20 mouse cellular contexts compared by ENCODE assay signal in genomic region chr2:30337179-30337578, GRCm38 (mm10). TPM values are rescaled to one million over a fixed set of nuclear protein-coding genes. Genes with fewer than 3 reads are reported as not detected.
DNase-seq lines count a peak whose midpoint lies in the region; ATAC-seq and TF ChIP-seq lines count a peak whose summit lies in the region.
"Had no signal": no experiment of that assay in that cellular context is flagged by ENCODE, and none has a peak within 500 bp of the region (broad histone marks: within the 10 kb centered on the region; RNA-seq: fewer than 3 reads in every experiment).

No protein-coding gene starts in this region.

- H3K9ac ChIP-seq in heart, postnatal 0 days (replicated peaks; ENCODE audit: low read depth, low read length) = no peak overlapping the region
- H3K9ac ChIP-seq in liver, embryonic 11.5 days (ENCODE audit: low read depth, low read length) = no peak overlapping the region
- H3K9ac ChIP-seq: forebrain, embryonic 13.5 days; limb, embryonic 15.5 days; midbrain, embryonic 12.5 days; neural tube, embryonic 15.5 days had no signal

- 58% methylated on average over 12 of the region's 12 CpGs for WGBS in heart, postnatal 0 days
- WGBS in liver, embryonic 11.5 days = 85% methylated on average over 12 of the region's 12 CpGs

- no peaks in the 10 kb centered on the region for H3K27me3 ChIP-seq in heart, postnatal 0 days (ENCODE audit: control insufficient read depth, insufficient read depth, low read length)
- H3K27me3 ChIP-seq in liver, embryonic 11.5 days (replicated peaks; ENCODE audit: control insufficient read depth, insufficient read depth, low read length) = no peaks in the 10 kb centered on the region
- H3K27me3 ChIP-seq: forebrain, embryonic 13.5 days; limb, embryonic 15.5 days; midbrain, embryonic 12.5 days; neural tube, embryonic 15.5 days; Patski had no signal

- TF ChIP-seq EP300 in heart, postnatal 0 days (IDR thresholded peaks at IDR 0.05; ENCODE audit: low read depth) = no peak

- H3K36me3 ChIP-seq in heart, postnatal 0 days (replicated peaks; ENCODE audit: control insufficient read depth, insufficient read depth, low read length) = peaks cover 86% of the 10 kb centered on the region
- peaks cover 63% of the 10 kb centered on the region for H3K36me3 ChIP-seq in liver, embryonic 11.5 days (ENCODE audit: control insufficient read depth, insufficient read depth, low read length)

- peak; percentile 54 for DNase-seq in cerebellum, adult 9-11 months
- no peak for DNase-seq in cerebellum, postnatal 36 days
- no peak for DNase-seq in heart, postnatal 0 days (ENCODE audit: low spot score)
- no peak for DNase-seq in heart, adult 8-10 months (ENCODE audit: low spot score)
- DNase-seq in adrenal gland, adult (ENCODE audit: inconsistent age in 2 of 2, low spot score in 1 of 2) = peak; percentile 81 to 93
- DNase-seq in adrenal gland, postnatal 36 days = peak; percentile 83 to 87
- no peak for DNase-seq in liver, embryonic 11.5 days (ENCODE audit: low spot score)
- DNase-seq: B cell, adult 2 months; kidney, adult 8-10 months; kidney, postnatal 36 days; lung, adult 18-20 months; right cerebral cortex, postnatal 4 days had no signal

- ATAC-seq in heart, postnatal 0 days (ENCODE audit: insufficient read depth, low read depth) = peak; percentile 29; the same call in 1 of the 2 replicates
- no peak for ATAC-seq in liver, embryonic 11.5 days (replicated peaks; ENCODE audit: low FRiP score)
- ATAC-seq: activated CD4-positive, CD25-positive, alpha-beta regulatory T cell, adult 4 months; forebrain, embryonic 13.5 days; inflammation-experienced regulatory T-cells, adult 6 months; Patski had no signal

- no peak overlapping the region for H3K4me3 ChIP-seq in heart, postnatal 0 days (ENCODE audit: low read depth, low read length)
- no peak overlapping the region for H3K4me3 ChIP-seq in liver, embryonic 11.5 days (ENCODE audit: low read depth, low read length)
- H3K4me3 ChIP-seq: embryonic facial prominence, embryonic 10.5 days; forebrain, embryonic 13.5 days; limb, embryonic 15.5 days; midbrain, embryonic 12.5 days; neural tube, embryonic 15.5 days had no signal

- no peak overlapping the region for H3K27ac ChIP-seq in heart, postnatal 0 days (ENCODE audit: low read depth)
- H3K27ac ChIP-seq in liver, embryonic 11.5 days (ENCODE audit: low read depth, low read length) = no peak overlapping the region
- H3K27ac ChIP-seq: embryonic facial prominence, embryonic 10.5 days; forebrain, embryonic 13.5 days; limb, embryonic 15.5 days; midbrain, embryonic 12.5 days; neural tube, embryonic 15.5 days had no signal

- H3K4me2 ChIP-seq in heart, postnatal 0 days (ENCODE audit: low read depth, low read length) = no peak overlapping the region
- no peak overlapping the region for H3K4me2 ChIP-seq in liver, embryonic 11.5 days
- H3K4me2 ChIP-seq: forebrain, embryonic 13.5 days; limb, embryonic 15.5 days; midbrain, embryonic 12.5 days; neural tube, embryonic 15.5 days had no signal

- no peaks in the 10 kb centered on the region for H3K9me3 ChIP-seq in heart, postnatal 0 days (replicated peaks; ENCODE audit: control insufficient read depth, low read length)
- no peaks in the 10 kb centered on the region for H3K9me3 ChIP-seq in liver, embryonic 11.5 days (ENCODE audit: control insufficient read depth, low read length)
- H3K9me3 ChIP-seq: embryonic facial prominence, embryonic 10.5 days; forebrain, embryonic 13.5 days; limb, embryonic 15.5 days; midbrain, embryonic 12.5 days; neural tube, embryonic 15.5 days had no signal

- TF ChIP-seq CTCF in heart, postnatal 0 days (IDR thresholded peaks at IDR 0.05; ENCODE audit: low read depth) = no peak

- H3K4me1 ChIP-seq in heart, postnatal 0 days (ENCODE audit: control insufficient read depth, insufficient read depth) = no peaks in the 10 kb centered on the region
- no peaks in the 10 kb centered on the region for H3K4me1 ChIP-seq in liver, embryonic 11.5 days (replicated peaks; ENCODE audit: control insufficient read depth, insufficient read depth, low read length)
- H3K4me1 ChIP-seq: embryonic facial prominence, embryonic 10.5 days; forebrain, embryonic 13.5 days; limb, embryonic 15.5 days; midbrain, embryonic 12.5 days; neural tube, embryonic 15.5 days had no signal

RNA-seq across cellular contexts. Expression of gene Sh3glb2, which starts 22.0 kb away (rescaled TPM):
- total RNA-seq in heart, postnatal 0 days (2014; rRNA removed; ENCODE audit: low replicate concordance) = 204 and 234 TPM in 2 replicates
- 89.5 and 93.8 TPM in 2 replicates for polyA plus RNA-seq in heart, postnatal 0 days (2015; fragmentation: Nextera tagmentation; extraction: Ambion mirVana)
- total RNA-seq in heart, adult 8-10 months (2022) = 10 to 100 TPM; 37.2 to 45.5 (median 41.6) TPM
- total RNA-seq in adrenal gland, postnatal 36 days (2021) = 10 to 100 TPM; 68.2 to 69.5 TPM
- 44.0 and 48.9 TPM in 2 replicates for polyA plus RNA-seq in liver, embryonic 11.5 days (2014; fragmentation: Nextera tagmentation; extraction: Ambion mirVana)

RNA-seq across cellular contexts. Expression of gene Miga2, which starts 26.9 kb away (rescaled TPM):
- total RNA-seq in heart, postnatal 0 days (2014; rRNA removed; ENCODE audit: low replicate concordance) = 82.6 and 105 TPM in 2 replicates
- 31.9 and 32.6 TPM in 2 replicates for polyA plus RNA-seq in heart, postnatal 0 days (2015; fragmentation: Nextera tagmentation; extraction: Ambion mirVana)
- 10 to 100 TPM; 66.5 to 76.0 (median 71.4) TPM for total RNA-seq in heart, adult 8-10 months (2022)
- 10 to 100 TPM; 72.9 to 89.7 TPM for total RNA-seq in adrenal gland, postnatal 36 days (2021)
- 19.7 and 21.2 TPM in 2 replicates for polyA plus RNA-seq in liver, embryonic 11.5 days (2014; fragmentation: Nextera tagmentation; extraction: Ambion mirVana)

RNA-seq across cellular contexts. Expression of gene Nup188, which starts 51.0 kb away (rescaled TPM):
- total RNA-seq in heart, postnatal 0 days (2014; rRNA removed; ENCODE audit: low replicate concordance) = 24.6 and 32.3 TPM in 2 replicates
- 10.5 and 11.0 TPM in 2 replicates for polyA plus RNA-seq in heart, postnatal 0 days (2015; fragmentation: Nextera tagmentation; extraction: Ambion mirVana)
- 10 to 100 TPM; 15.3 to 19.8 (median 16.4) TPM for total RNA-seq in heart, adult 8-10 months (2022)
- total RNA-seq in adrenal gland, postnatal 36 days (2021) = 10 to 100 TPM; 33.9 to 35.9 TPM
- 60.1 and 64.5 TPM in 2 replicates for polyA plus RNA-seq in liver, embryonic 11.5 days (2014; fragmentation: Nextera tagmentation; extraction: Ambion mirVana)

RNA-seq across cellular contexts. Expression of gene Dolk, which starts 51.0 kb away (rescaled TPM):
- total RNA-seq in heart, postnatal 0 days (2014; rRNA removed; ENCODE audit: low replicate concordance) = 45.4 and 53.8 TPM in 2 replicates
- polyA plus RNA-seq in heart, postnatal 0 days (2015; fragmentation: Nextera tagmentation; extraction: Ambion mirVana) = 27.2 and 32.8 TPM in 2 replicates
- 10 to 100 TPM; 20.8 to 25.2 (median 24.1) TPM for total RNA-seq in heart, adult 8-10 months (2022)
- total RNA-seq in adrenal gland, postnatal 36 days (2021) = 10 to 100 TPM; 42.8 to 51.3 TPM
- 24.2 and 25.6 TPM in 2 replicates for polyA plus RNA-seq in liver, embryonic 11.5 days (2014; fragmentation: Nextera tagmentation; extraction: Ambion mirVana)

RNA-seq across cellular contexts. Expression of gene Dolpp1, which starts 54.9 kb away (rescaled TPM):
- 40.6 and 56.4 TPM in 2 replicates for total RNA-seq in heart, postnatal 0 days (2014; rRNA removed; ENCODE audit: low replicate concordance)
- polyA plus RNA-seq in heart, postnatal 0 days (2015; fragmentation: Nextera tagmentation; extraction: Ambion mirVana) = 14.4 and 15.0 TPM in 2 replicates
- 1 to 10 TPM; 5.7 to 9.8 (median 7.9) TPM for total RNA-seq in heart, adult 8-10 months (2022)
- 10 to 100 TPM; 18.2 to 18.7 TPM for total RNA-seq in adrenal gland, postnatal 36 days (2021)
- 37.6 and 39.9 TPM in 2 replicates for polyA plus RNA-seq in liver, embryonic 11.5 days (2014; fragmentation: Nextera tagmentation; extraction: Ambion mirVana)

Comparison
In these comparisons a context has a peak if more than half of its experiments do, and no peak if none do; other contexts are left out.
1. DNase-seq: peak in cerebellum, adult 9-11 months (single experiment), adrenal gland, adult (2 of 2) and adrenal gland, postnatal 36 days (2 of 2); none in cerebellum, postnatal 36 days (0 of 2), heart, postnatal 0 days (single experiment), heart, adult 8-10 months (single experiment) and liver, embryonic 11.5 days (single experiment).